Mouse (Mus musculus): Measurements from ENCODE around the gene Eps8l2. TPM values are rescaled to one million over a fixed set of nuclear protein-coding genes. Genes with fewer than 3 reads are reported as not detected.

Eps8l2 gene
- polyA plus RNA-seq, 1 experiment, result 5.3 TPM

- no peak for TF ChIP-seq POLR2A (IDR thresholded peaks at IDR 0.05; ENCODE audit: control insufficient read depth, low read depth, low read length)
- no peak for TF ChIP-seq CTCF (IDR thresholded peaks at IDR 0.05; ENCODE audit: control insufficient read depth, insufficient read depth, insufficient replicate concordance, low read depth, low read length)
- peaks cover 2% of the 10 kb centered on the region for H3K4me1 ChIP-seq (ENCODE audit: control insufficient read depth, insufficient read depth, low read length)
- H3K36me3 ChIP-seq (ENCODE audit: control insufficient read depth, insufficient read depth, low read length), result no peaks in the 10 kb centered on the region
- H3K27me3 ChIP-seq (ENCODE audit: control insufficient read depth, insufficient read depth, low read length), result no peaks in the 10 kb centered on the region
- no peak overlapping the region for H3K27ac ChIP-seq (ENCODE audit: control insufficient read depth, insufficient read depth, low read depth, low read length)
- no peak overlapping the region for H3K4me3 ChIP-seq (ENCODE audit: control insufficient read depth, low read depth, low read length)
These were observed 16.4 kb downstream of the Eps8l2 start for GRCm38 (mm10) chr7:141355051-141355450.

- Histone ChIP-seq H3K27ac (ENCODE audit: control insufficient read depth, insufficient read depth, low read depth, low read length) (no peak overlapping the region), H3K27me3 (ENCODE audit: control insufficient read depth, insufficient read depth, low read length) (no peaks in the 10 kb centered on the region), H3K4me1 (ENCODE audit: control insufficient read depth, insufficient read depth, low read length) (peaks cover 2% of the 10 kb centered on the region), H3K4me3 (ENCODE audit: control insufficient read depth, low read depth, low read length) (no peak overlapping the region), H3K36me3 (ENCODE audit: control insufficient read depth, insufficient read depth, low read length) (no peaks in the 10 kb centered on the region)
- TF ChIP-seq CTCF (IDR thresholded peaks at IDR 0.05; ENCODE audit: control insufficient read depth, insufficient read depth, insufficient replicate concordance, low read depth, low read length) (no peak), POLR2A (IDR thresholded peaks at IDR 0.05; ENCODE audit: control insufficient read depth, low read depth, low read length) (no peak)
These were observed 17.1 kb downstream of the Eps8l2 start for GRCm38 (mm10) chr7:141355626-141356326.

GRCm38 (mm10) chr7:141356971-141357370, 18.3 kb downstream of the Eps8l2 start:
- no peak overlapping the region for H3K27ac ChIP-seq (ENCODE audit: control insufficient read depth, insufficient read depth, low read depth, low read length)
- H3K4me1 ChIP-seq (ENCODE audit: control insufficient read depth, insufficient read depth, low read length), result peaks cover 2% of the 10 kb centered on the region
- TF ChIP-seq CTCF (IDR thresholded peaks at IDR 0.05; ENCODE audit: control insufficient read depth, insufficient read depth, insufficient replicate concordance, low read depth, low read length) (no peak), POLR2A (IDR thresholded peaks at IDR 0.05; ENCODE audit: control insufficient read depth, low read depth, low read length) (no peak)
- H3K27me3 ChIP-seq (ENCODE audit: control insufficient read depth, insufficient read depth, low read length), result no peaks in the 10 kb centered on the region
- H3K4me3 ChIP-seq (ENCODE audit: control insufficient read depth, low read depth, low read length), result no peak overlapping the region
- H3K36me3 ChIP-seq (ENCODE audit: control insufficient read depth, insufficient read depth, low read length), result no peaks in the 10 kb centered on the region

GRCm38 (mm10) chr7:141361510-141361909, 22.8 kb downstream of the Eps8l2 start:
- H3K36me3 ChIP-seq (ENCODE audit: control insufficient read depth, insufficient read depth, low read length), result no peaks in the 10 kb centered on the region
- no peaks in the 10 kb centered on the region; the same call in 1 of the 2 replicates for H3K4me1 ChIP-seq (ENCODE audit: control insufficient read depth, insufficient read depth, low read length)
- TF ChIP-seq POLR2A (IDR thresholded peaks at IDR 0.05; ENCODE audit: control insufficient read depth, low read depth, low read length) (no peak), CTCF (IDR thresholded peaks at IDR 0.05; ENCODE audit: control insufficient read depth, insufficient read depth, insufficient replicate concordance, low read depth, low read length) (no peak)
- no peak overlapping the region for H3K27ac ChIP-seq (ENCODE audit: control insufficient read depth, insufficient read depth, low read depth, low read length)
- no peak overlapping the region for H3K4me3 ChIP-seq (ENCODE audit: control insufficient read depth, low read depth, low read length)
- no peaks in the 10 kb centered on the region for H3K27me3 ChIP-seq (ENCODE audit: control insufficient read depth, insufficient read depth, low read length)

GRCm38 (mm10) chr7:141363106-141363751, 24.5 kb downstream of the Eps8l2 start:
- H3K4me1 ChIP-seq (ENCODE audit: control insufficient read depth, insufficient read depth, low read length), result no peaks in the 10 kb centered on the region; the same call in 1 of the 2 replicates
- TF ChIP-seq POLR2A (IDR thresholded peaks at IDR 0.05; ENCODE audit: control insufficient read depth, low read depth, low read length) (no peak), CTCF (IDR thresholded peaks at IDR 0.05; ENCODE audit: control insufficient read depth, insufficient read depth, insufficient replicate concordance, low read depth, low read length) (no peak; the same call in 1 of the 2 replicates)
- no peaks in the 10 kb centered on the region for H3K27me3 ChIP-seq (ENCODE audit: control insufficient read depth, insufficient read depth, low read length)

GRCm38 (mm10) chr7:141363752-141364125, 25.1 kb downstream of the Eps8l2 start:
- TF ChIP-seq CTCF (IDR thresholded peaks at IDR 0.05; ENCODE audit: control insufficient read depth, insufficient read depth, insufficient replicate concordance, low read depth, low read length), result no peak
- TF ChIP-seq POLR2A (IDR thresholded peaks at IDR 0.05; ENCODE audit: control insufficient read depth, low read depth, low read length), result no peak
- no peaks in the 10 kb centered on the region; the same call in 1 of the 2 replicates for H3K4me1 ChIP-seq (ENCODE audit: control insufficient read depth, insufficient read depth, low read length)
- H3K27me3 ChIP-seq (ENCODE audit: control insufficient read depth, insufficient read depth, low read length), result no peaks in the 10 kb centered on the region
- H3K27ac ChIP-seq (ENCODE audit: control insufficient read depth, insufficient read depth, low read depth, low read length), result no peak overlapping the region
- H3K4me3 ChIP-seq (ENCODE audit: control insufficient read depth, low read depth, low read length), result no peak overlapping the region
- H3K36me3 ChIP-seq (ENCODE audit: control insufficient read depth, insufficient read depth, low read length), result no peaks in the 10 kb centered on the region

More at GRCm38 (mm10) chr7:141363106-141363751, 24.5 kb downstream of the Eps8l2 start:
- Histone ChIP-seq H3K27ac (ENCODE audit: control insufficient read depth, insufficient read depth, low read depth, low read length) (no peak overlapping the region), H3K36me3 (ENCODE audit: control insufficient read depth, insufficient read depth, low read length) (no peaks in the 10 kb centered on the region), H3K4me3 (ENCODE audit: control insufficient read depth, low read depth, low read length) (no peak overlapping the region)

- Histone ChIP-seq H3K36me3 (ENCODE audit: control insufficient read depth, insufficient read depth, low read length) (no peaks in the 10 kb centered on the region), H3K4me1 (ENCODE audit: control insufficient read depth, insufficient read depth, low read length) (no peaks in the 10 kb centered on the region; the same call in 1 of the 2 replicates), H3K27ac (ENCODE audit: control insufficient read depth, insufficient read depth, low read depth, low read length) (no peak overlapping the region), H3K4me3 (ENCODE audit: control insufficient read depth, low read depth, low read length) (no peak overlapping the region), H3K27me3 (ENCODE audit: control insufficient read depth, insufficient read depth, low read length) (no peaks in the 10 kb centered on the region)
- TF ChIP-seq POLR2A (IDR thresholded peaks at IDR 0.05; ENCODE audit: control insufficient read depth, low read depth, low read length), result no peak
- TF ChIP-seq CTCF (IDR thresholded peaks at IDR 0.05; ENCODE audit: control insufficient read depth, insufficient read depth, insufficient replicate concordance, low read depth, low read length), result no peak
These were observed 25.8 kb downstream of the Eps8l2 start for GRCm38 (mm10) chr7:141364349-141365048.
